Mouse (Mus musculus): Measurements from ENCODE around the gene B4galnt4. TPM values are rescaled to one million over a fixed set of nuclear protein-coding genes. Genes with fewer than 3 reads are reported as not detected.

Gene B4galnt4
- total RNA-seq (2012; rRNA removed) = 0.78 and 0.81 TPM in 2 replicates
- polyA plus RNA-seq (2012; ENCODE audit: insufficient read depth in 1 of 2, insufficient read length in 2 of 2, low read depth in 1 of 2, low replicate concordance in 2 of 2, missing spikeins in 1 of 2) = 1 to 10 TPM in 1 of 2 experiments, not detected in 1; 8.0 TPM

DNA sequence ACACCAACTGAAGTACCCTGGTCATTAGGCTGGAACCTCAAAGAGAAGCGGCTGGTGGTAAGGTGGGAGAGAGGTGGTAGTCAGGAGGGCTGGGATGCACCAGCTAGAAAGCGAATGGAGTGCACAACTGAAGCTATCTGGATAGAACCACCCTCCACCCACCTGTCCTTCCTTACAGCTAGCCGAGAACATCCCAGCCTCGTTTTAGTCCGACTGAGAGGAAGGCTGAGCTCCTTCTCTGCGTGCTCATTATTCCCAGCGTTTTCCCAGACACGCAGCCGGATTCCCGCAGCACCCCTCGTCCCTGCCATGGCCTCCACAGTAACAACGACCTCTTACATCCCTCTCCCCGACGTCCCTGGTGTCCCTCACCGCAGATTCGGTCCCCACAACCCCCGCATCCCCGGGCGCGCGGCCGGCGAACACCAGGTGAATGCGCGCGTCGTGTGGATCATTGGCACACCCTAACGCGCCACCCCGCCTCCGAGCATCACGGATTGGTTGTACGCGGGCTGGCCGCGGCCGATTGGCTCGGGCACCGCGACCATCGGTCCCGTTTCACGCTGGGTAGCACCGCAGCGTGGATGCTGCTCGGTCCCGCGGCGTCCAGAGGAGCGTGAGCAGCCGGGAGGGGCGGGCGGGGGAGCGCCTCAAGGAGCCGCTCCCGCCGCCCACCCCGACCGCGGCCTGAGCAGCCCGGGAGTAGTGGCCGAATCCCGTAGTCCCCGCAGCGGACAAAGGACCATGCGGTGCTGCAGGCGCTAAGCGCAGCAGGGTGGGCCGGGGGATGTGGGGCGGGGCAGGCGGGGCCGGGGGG, at the start of gene B4galnt4:
B4galnt4 (plus strand) TSS at position 679 of the 817 bp plus-strand sequence.
- peak; percentile 71 for DNase-seq (ENCODE audit: low read depth, low spot score)
- peak within 1 kb of the TSS in 1 of 2 experiments; percentile 34; a peak in 2 of 4 replicates for H3K4me3 ChIP-seq (ENCODE audit: control insufficient read depth in 1 of 2, insufficient read depth in 1 of 2, low read depth in 2 of 2, low read length in 2 of 2)
- no peak within 1 kb of the TSS for H3K27ac ChIP-seq (ENCODE audit: control insufficient read depth, low read depth, low read length)
- no peaks in the 10 kb centered on the region for H3K9me3 ChIP-seq (replicated peaks; ENCODE audit: insufficient read depth, low read length)
- peak in 1 of 2 experiments; percentile 32; a peak in 2 of 4 replicates for TF ChIP-seq POLR2A (IDR thresholded peaks at IDR 0.05; ENCODE audit: control insufficient read depth in 1 of 2, insufficient read depth in 1 of 2, low read depth in 1 of 2, low read length in 2 of 2, poor library complexity in 1 of 2)
- TF ChIP-seq MAX (IDR thresholded peaks at IDR 0.05; ENCODE audit: low read length) = peak; percentile 41; the same call in 1 of the 2 replicates
- no peak for TF ChIP-seq ZKSCAN1 (IDR thresholded peaks at IDR 0.05; ENCODE audit: low read depth, low read length)
- TF ChIP-seq ELF1 (IDR thresholded peaks at IDR 0.05; ENCODE audit: low read depth, low read length) = no peak
- 0 out of 2 replicates have a peak within 1 kb of the TSS, but pooled peaks have one; percentile 4 for H3K9ac ChIP-seq (ENCODE audit: control insufficient read depth, low read depth, low read length, poor library complexity, severe bottlenecking)
- no peaks in the 10 kb centered on the region for H3K79me2 ChIP-seq (ENCODE audit: control insufficient read depth, insufficient read depth, low read length, poor library complexity)
- peaks cover 10 to 19% of the 10 kb centered on the region in 2 experiments for H3K27me3 ChIP-seq (ENCODE audit: control insufficient read depth in 1 of 2, insufficient read depth in 2 of 2, low read length in 2 of 2)
- no peaks in the 10 kb centered on the region for H3K4me1 ChIP-seq (ENCODE audit: control insufficient read depth in 1 of 2, insufficient read depth in 2 of 2, low read length in 2 of 2)
- H3K36me3 ChIP-seq (ENCODE audit: control insufficient read depth in 1 of 2, insufficient read depth in 2 of 2, low read length in 2 of 2) = no peaks in the 10 kb centered on the region

DNA sequence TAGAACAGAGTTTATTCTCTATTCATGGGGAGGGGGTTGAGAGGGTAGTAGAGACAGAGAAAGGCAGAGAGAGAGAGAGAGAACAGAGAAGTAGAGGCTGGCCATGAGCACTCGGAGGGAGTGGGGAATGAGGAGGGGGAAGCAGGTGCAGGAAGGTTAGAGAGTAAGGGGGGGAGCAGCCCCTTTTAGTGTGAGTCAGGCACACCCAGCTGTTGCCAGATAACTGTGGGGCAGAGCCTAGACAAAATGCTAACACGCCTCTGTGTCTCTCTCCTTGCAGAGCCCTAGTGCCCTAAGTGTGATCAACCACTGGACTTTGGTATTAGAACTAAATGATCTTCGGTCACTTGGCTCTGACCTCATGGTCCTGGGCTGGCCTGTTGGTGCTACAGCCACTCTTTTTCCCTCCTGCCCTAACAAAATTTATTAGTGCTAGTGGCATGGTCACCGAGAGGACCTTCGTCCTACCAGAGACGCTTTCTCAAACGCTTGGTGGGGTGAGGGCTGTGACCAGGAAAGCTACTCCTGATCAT, 49.6 kb upstream of the B4galnt4 start:
- H3K79me2 ChIP-seq (ENCODE audit: control insufficient read depth, insufficient read depth, low read length, poor library complexity) = no peaks in the 10 kb centered on the region
- H3K4me3 ChIP-seq (ENCODE audit: control insufficient read depth in 1 of 2, insufficient read depth in 1 of 2, low read depth in 2 of 2, low read length in 2 of 2) = peak overlapping the region; percentile 64 to 75; a peak in 3 of 4 replicates
- H3K4me1 ChIP-seq (ENCODE audit: control insufficient read depth in 1 of 2, insufficient read depth in 2 of 2, low read length in 2 of 2) = peaks cover 0 to 12% of the 10 kb centered on the region in 2 experiments; a peak in 2 of 4 replicates
- 0 out of 4 replicates have a peak, but pooled peaks cover 0 to 1% of the 10 kb centered on the region in 2 experiments for H3K27me3 ChIP-seq (ENCODE audit: control insufficient read depth in 1 of 2, insufficient read depth in 2 of 2, low read length in 2 of 2)
- H3K27ac ChIP-seq (ENCODE audit: control insufficient read depth, low read depth, low read length) = no peak overlapping the region
- no peak for DNase-seq (ENCODE audit: low read depth, low spot score)
- TF ChIP-seq MEF2A (IDR thresholded peaks at IDR 0.05; ENCODE audit: extremely low read depth, insufficient replicate concordance, low read depth, low read length, poor library complexity, severe bottlenecking) = no peak
- TF ChIP-seq JUND (IDR thresholded peaks at IDR 0.05; ENCODE audit: low read depth, low read length) = no peak
- no peak for TF ChIP-seq ZC3H11A (IDR thresholded peaks at IDR 0.05; ENCODE audit: low read depth, low read length)
- TF ChIP-seq CHD2 (IDR thresholded peaks at IDR 0.05; ENCODE audit: low read length) = no peak
- no peak for TF ChIP-seq MAX (IDR thresholded peaks at IDR 0.05; ENCODE audit: low read length)
- no peak for TF ChIP-seq TCF12 (IDR thresholded peaks at IDR 0.05; ENCODE audit: low read depth, low read length)
- TF ChIP-seq GABPA (IDR thresholded peaks at IDR 0.05; ENCODE audit: low read depth, low read length) = no peak
- no peak for TF ChIP-seq KAT2A (conservative IDR thresholded peaks at IDR 0.05; ENCODE audit: low read depth, low read length)
- TF ChIP-seq ZMIZ1 (IDR thresholded peaks at IDR 0.05; ENCODE audit: low read depth, low read length) = no peak
- TF ChIP-seq ETS1 (IDR thresholded peaks at IDR 0.05; ENCODE audit: low read depth, low read length) = no peak
- TF ChIP-seq USF1 (IDR thresholded peaks at IDR 0.05; ENCODE audit: low read depth, low read length) = no peak
- no peak for TF ChIP-seq SMC3 (IDR thresholded peaks at IDR 0.05; ENCODE audit: low read depth, low read length)
- no peak for TF ChIP-seq UBTF (IDR thresholded peaks at IDR 0.05; ENCODE audit: borderline replicate concordance, insufficient read depth, low read depth, low read length)
- no peak for TF ChIP-seq ZKSCAN1 (IDR thresholded peaks at IDR 0.05; ENCODE audit: low read depth, low read length)
- no peak for TF ChIP-seq E2F4 (IDR thresholded peaks at IDR 0.05; ENCODE audit: borderline replicate concordance, low read depth, low read length)
- TF ChIP-seq CHD1 (IDR thresholded peaks at IDR 0.05; ENCODE audit: low read depth, low read length) = no peak
- TF ChIP-seq BHLHE40 (IDR thresholded peaks at IDR 0.05; ENCODE audit: borderline replicate concordance, low read depth, low read length) = no peak
- TF ChIP-seq HCFC1 (IDR thresholded peaks at IDR 0.05; ENCODE audit: low read depth, low read length) = no peak
- no peak for TF ChIP-seq GATA1 (IDR thresholded peaks at IDR 0.05; ENCODE audit: low read depth, low read length)
- H3K9me3 ChIP-seq (replicated peaks; ENCODE audit: insufficient read depth, low read length) = no peaks in the 10 kb centered on the region
- H3K9ac ChIP-seq (ENCODE audit: control insufficient read depth, low read depth, low read length, poor library complexity, severe bottlenecking) = peak overlapping the region; percentile 57; the same call in 1 of the 2 replicates
- H3K36me3 ChIP-seq (ENCODE audit: control insufficient read depth in 1 of 2, insufficient read depth in 2 of 2, low read length in 2 of 2) = no peaks in the 10 kb centered on the region; a peak in 1 of 4 replicates
